22 mouse cellular contexts compared by ENCODE assay signal in the genomic region with DNA sequence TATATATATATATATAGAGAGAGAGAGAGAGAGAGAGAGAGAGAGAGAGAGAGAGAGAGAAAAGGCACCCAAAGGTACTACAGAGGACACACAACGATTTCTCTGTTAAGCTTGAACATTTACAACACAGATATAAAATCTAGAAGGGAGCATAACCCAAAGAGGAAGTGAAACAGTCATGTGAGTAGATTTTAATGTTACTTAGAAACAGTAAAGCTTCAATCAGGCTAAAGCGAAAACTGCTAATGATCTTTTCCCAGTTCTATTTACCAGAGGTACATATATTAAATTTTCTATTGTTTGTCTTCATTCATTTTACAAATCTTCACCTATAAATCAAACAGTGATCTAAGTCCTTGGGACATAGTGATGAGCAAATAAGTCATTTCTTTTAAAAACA. TPM values are rescaled to one million over a fixed set of nuclear protein-coding genes. Genes with fewer than 3 reads are reported as not detected.
DNase-seq lines count a peak whose midpoint lies in the region; ATAC-seq and TF ChIP-seq lines count a peak whose summit lies in the region.
"Had no signal": no experiment of that assay in that cellular context is flagged by ENCODE, and none has a peak within 500 bp of the region (broad histone marks: within the 10 kb centered on the region; RNA-seq: fewer than 3 reads in every experiment).

No protein-coding gene starts in this region.

- TF ChIP-seq CTCF in liver, adult 2 months (IDR thresholded peaks at IDR 0.05; ENCODE audit: low read depth, low read length), result no peak
- no peak for TF ChIP-seq CTCF in bone marrow macrophage, adult 2 months (IDR thresholded peaks at IDR 0.05; ENCODE audit: low read depth, low read length)

- H3K4me1 ChIP-seq in liver, adult 2 months (ENCODE audit: control insufficient read depth, insufficient read depth, low read length), result no peaks in the 10 kb centered on the region
- peaks cover 18% of the 10 kb centered on the region for H3K4me1 ChIP-seq in bone marrow macrophage, adult 2 months (ENCODE audit: control insufficient read depth, insufficient read depth, low read length)
- H3K4me1 ChIP-seq in kidney, embryonic 15.5 days, result no peaks in the 10 kb centered on the region
- H3K4me1 ChIP-seq: embryonic facial prominence, embryonic 10.5 days; forebrain, embryonic 10.5 days; heart, embryonic 13.5 days; hindbrain, embryonic 12.5 days had no signal

- no peak overlapping the region for H3K4me2 ChIP-seq in kidney, embryonic 15.5 days
- H3K4me2 ChIP-seq: heart, embryonic 13.5 days; hindbrain, embryonic 12.5 days had no signal

- no peak overlapping the region for H3K27ac ChIP-seq in liver, adult 2 months (replicated peaks; ENCODE audit: insufficient read depth, low read depth, low read length)
- peak overlapping the region; percentile 67 for H3K27ac ChIP-seq in bone marrow macrophage, adult 2 months (ENCODE audit: insufficient read depth, low read depth, low read length)
- no peak overlapping the region for H3K27ac ChIP-seq in kidney, embryonic 15.5 days
- H3K27ac ChIP-seq: embryonic facial prominence, embryonic 10.5 days; forebrain, embryonic 10.5 days; gastrocnemius, adult 2 months; heart, embryonic 13.5 days; hindbrain, embryonic 12.5 days had no signal

- no peak overlapping the region for H3K4me3 ChIP-seq in liver, adult 2 months (ENCODE audit: insufficient read depth, low read depth, low read length)
- no peak overlapping the region for H3K4me3 ChIP-seq in bone marrow macrophage, adult 2 months (ENCODE audit: insufficient read depth, low read length)
- no peak overlapping the region for H3K4me3 ChIP-seq in kidney, embryonic 15.5 days (replicated peaks)
- H3K4me3 ChIP-seq: embryonic facial prominence, embryonic 10.5 days; erythroblast, embryonic 14.5 days; forebrain, embryonic 10.5 days; gastrocnemius, adult 2 months; heart, embryonic 13.5 days; hindbrain, embryonic 12.5 days had no signal

- peak; percentile 63 for ATAC-seq in megakaryocyte progenitor cell, adult 5-6 weeks (replicated peaks; ENCODE audit: poor library complexity)
- no peak for ATAC-seq in megakaryocyte, adult 5-6 weeks (ENCODE audit: poor library complexity, severe bottlenecking)
- ATAC-seq in megakaryocyte-erythroid progenitor cell, adult 5-6 weeks (replicated peaks; ENCODE audit: low FRiP score, low TSS enrichment, poor library complexity, severe bottlenecking), result no peak
- no peak for ATAC-seq in kidney, embryonic 15.5 days (replicated peaks; ENCODE audit: low FRiP score)
- ATAC-seq: forebrain, embryonic 14.5 days; hindbrain, embryonic 16.5 days had no signal

- DNase-seq in liver, adult 2 months (ENCODE audit: extremely low read depth, low read depth, low spot score), result peak; percentile 15
- DNase-seq in liver, result no peak
- DNase-seq: adrenal gland, postnatal 14 days; cerebellum, adult 18-20 months; cerebellum, adult 9-11 months; cerebellum, postnatal 36 days; gastrocnemius, adult 2 months; gastrocnemius, postnatal 25 days; heart, adult 11 months; heart, postnatal 4 days had no signal

- no peak for TF ChIP-seq POLR2A in liver, adult 2 months (IDR thresholded peaks at IDR 0.05; ENCODE audit: extremely low read depth, insufficient read depth, low read length)
- no peak for TF ChIP-seq POLR2A in bone marrow macrophage, adult 2 months (IDR thresholded peaks at IDR 0.05; ENCODE audit: borderline replicate concordance, low read depth, low read length)

- H3K36me3 ChIP-seq in liver, adult 2 months (ENCODE audit: control insufficient read depth, insufficient read depth, low read length), result peaks cover 34% of the 10 kb centered on the region
- peaks cover 59% of the 10 kb centered on the region for H3K36me3 ChIP-seq in kidney, embryonic 15.5 days

- WGBS in liver, adult 2 months, result 88% methylated on average over 2 of the region's 2 CpGs
- WGBS in kidney, embryonic 15.5 days, result 89% methylated on average over 2 of the region's 2 CpGs

- no peak overlapping the region for H3K9ac ChIP-seq in liver, adult 2 months (ENCODE audit: low read depth, low read length)
- H3K9ac ChIP-seq in kidney, embryonic 15.5 days, result no peak overlapping the region
- H3K9ac ChIP-seq: heart, embryonic 13.5 days; hindbrain, embryonic 12.5 days had no signal

- no peaks in the 10 kb centered on the region for H3K79me2 ChIP-seq in liver, adult 2 months (ENCODE audit: control insufficient read depth, insufficient read depth, low read length)

- H3K9me3 ChIP-seq in kidney, embryonic 15.5 days (replicated peaks), result no peaks in the 10 kb centered on the region
- H3K9me3 ChIP-seq: embryonic facial prominence, embryonic 10.5 days; forebrain, embryonic 10.5 days; heart, embryonic 13.5 days; hindbrain, embryonic 12.5 days had no signal

- no peaks in the 10 kb centered on the region for H3K27me3 ChIP-seq in liver, adult 2 months (ENCODE audit: control insufficient read depth, insufficient read depth, low read length)
- H3K27me3 ChIP-seq in kidney, embryonic 15.5 days, result no peaks in the 10 kb centered on the region
- H3K27me3 ChIP-seq: heart, embryonic 13.5 days; hindbrain, embryonic 12.5 days had no signal

RNA-seq across cellular contexts. Expression of gene Pnpt1, which starts 18.4 kb away (rescaled TPM):
- 23.5 and 32.0 TPM in 2 replicates for total RNA-seq in liver, adult 2 months (2014; rRNA removed)
- 12.6 and 13.8 TPM in 2 replicates for polyA plus RNA-seq in liver, adult 2 months (2012; rRNA removed)
- polyA plus RNA-seq in bone marrow macrophage, adult 2 months (2012; ENCODE audit: insufficient read depth, insufficient read length, missing spikeins), result 22.5 and 24.9 TPM in 2 replicates
- total RNA-seq in megakaryocyte progenitor cell, adult 5-6 weeks (2015), result 69.5 and 69.8 TPM in 2 replicates
- total RNA-seq in megakaryocyte progenitor cell, adult 5-6 weeks (2017), result 51.1 and 66.2 TPM in 2 replicates
- total RNA-seq in megakaryocyte, adult 5-6 weeks (2015), result 39.8 and 41.3 TPM in 2 replicates
- total RNA-seq in megakaryocyte, adult 5-6 weeks (2017), result 39.0 and 39.9 TPM in 2 replicates
- total RNA-seq in megakaryocyte-erythroid progenitor cell, adult 5-6 weeks (2014; fragmentation: Nextera tagmentation), result 60.9 and 74.3 TPM in 2 replicates
- total RNA-seq in megakaryocyte-erythroid progenitor cell, adult 5-6 weeks (2017), result 99.4 and 111 TPM in 2 replicates
- polyA plus RNA-seq in kidney, embryonic 15.5 days (2015; fragmentation: Nextera tagmentation; extraction: Ambion mirVana), result 45.4 and 49.5 TPM in 2 replicates

RNA-seq across cellular contexts. Expression of gene Ppp4r3b, which starts 23.8 kb away (rescaled TPM):
- total RNA-seq in liver, adult 2 months (2014; rRNA removed), result 37.7 and 38.8 TPM in 2 replicates
- polyA plus RNA-seq in liver, adult 2 months (2012; rRNA removed), result 5.1 and 5.7 TPM in 2 replicates
- polyA plus RNA-seq in bone marrow macrophage, adult 2 months (2012; ENCODE audit: insufficient read depth, insufficient read length, missing spikeins), result 42.5 and 49.7 TPM in 2 replicates
- total RNA-seq in megakaryocyte progenitor cell, adult 5-6 weeks (2015), result 103 and 108 TPM in 2 replicates
- 116 and 149 TPM in 2 replicates for total RNA-seq in megakaryocyte progenitor cell, adult 5-6 weeks (2017)
- total RNA-seq in megakaryocyte, adult 5-6 weeks (2015), result 89.9 and 105 TPM in 2 replicates
- total RNA-seq in megakaryocyte, adult 5-6 weeks (2017), result 162 and 172 TPM in 2 replicates
- 86.7 and 90.1 TPM in 2 replicates for total RNA-seq in megakaryocyte-erythroid progenitor cell, adult 5-6 weeks (2014; fragmentation: Nextera tagmentation)
- 191 and 209 TPM in 2 replicates for total RNA-seq in megakaryocyte-erythroid progenitor cell, adult 5-6 weeks (2017)
- 89.5 and 92.2 TPM in 2 replicates for polyA plus RNA-seq in kidney, embryonic 15.5 days (2015; fragmentation: Nextera tagmentation; extraction: Ambion mirVana)
